Mouse (Mus musculus): Measurements from ENCODE around the gene I0C0044D17Rik. TPM values are rescaled to one million over a fixed set of nuclear protein-coding genes. Genes with fewer than 3 reads are reported as not detected.

The I0C0044D17Rik gene
- polyA plus RNA-seq, 1 experiment from 2014 or later = not detected

DNA sequence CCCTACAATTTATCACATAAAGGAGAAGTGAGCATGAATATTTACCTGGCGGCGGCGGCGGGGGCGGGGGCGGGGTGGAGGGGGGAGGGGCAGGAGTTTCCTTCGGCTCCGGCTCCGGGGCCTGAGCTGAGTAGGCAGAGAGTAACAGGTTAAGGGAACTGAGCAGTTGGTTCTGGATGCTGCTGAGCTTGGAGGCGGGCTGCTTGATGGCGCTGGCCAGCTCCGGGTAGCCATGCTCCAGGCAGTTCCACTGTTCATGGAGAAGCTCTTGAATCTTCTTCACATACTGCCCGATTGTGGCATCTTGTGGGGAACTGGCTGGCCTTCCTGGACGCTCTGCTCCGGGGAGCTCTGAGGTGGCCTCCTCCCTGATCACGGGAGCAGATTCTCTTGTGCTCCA is 45.4 kb downstream of the I0C0044D17Rik start:
- no peaks in the 10 kb centered on the region for H3K9me3 ChIP-seq (ENCODE audit: low read depth, low read length)
- H3K27me3 ChIP-seq (ENCODE audit: insufficient read depth, low read length) = no peaks in the 10 kb centered on the region
- H3K27ac ChIP-seq (ENCODE audit: low read depth) = no peak overlapping the region
- ATAC-seq (ENCODE audit: insufficient read depth) (peak; percentile 11), DNase-seq (no peak)
- H3K36me3 ChIP-seq (ENCODE audit: insufficient read depth) = peaks cover 31% of the 10 kb centered on the region
- 19% methylated on average over 16 of the region's 16 CpGs for WGBS
- peak overlapping the region; percentile 15; the same call in 1 of the 2 replicates for H3K4me2 ChIP-seq
- no peak for TF ChIP-seq CTCF (IDR thresholded peaks at IDR 0.05; ENCODE audit: low read depth)
- H3K4me3 ChIP-seq (ENCODE audit: low read depth, low read length) = no peak overlapping the region
- no peaks in the 10 kb centered on the region for H3K4me1 ChIP-seq (ENCODE audit: insufficient read depth)
- H3K9ac ChIP-seq = no peak overlapping the region

GRCm38 (mm10) chr4:98777464-98777863 is 46.2 kb downstream of the I0C0044D17Rik start:
- no peak overlapping the region for H3K4me3 ChIP-seq (ENCODE audit: low read depth, low read length)
- peak; percentile 59; the same call in 1 of the 2 replicates for ATAC-seq (ENCODE audit: insufficient read depth)
- H3K36me3 ChIP-seq (ENCODE audit: insufficient read depth) = peaks cover 38% of the 10 kb centered on the region
- H3K9me3 ChIP-seq (ENCODE audit: low read depth, low read length) = no peaks in the 10 kb centered on the region
- no peak overlapping the region for H3K4me2 ChIP-seq
- no peak overlapping the region for H3K27ac ChIP-seq (ENCODE audit: low read depth)
- no peak for TF ChIP-seq CTCF (IDR thresholded peaks at IDR 0.05; ENCODE audit: low read depth)
- no peaks in the 10 kb centered on the region for H3K27me3 ChIP-seq (ENCODE audit: insufficient read depth, low read length)
- H3K4me1 ChIP-seq (ENCODE audit: insufficient read depth) = no peaks in the 10 kb centered on the region
- DNase-seq = peak; percentile 74
- WGBS = 49% methylated on average over 6 of the region's 6 CpGs
- H3K9ac ChIP-seq = no peak overlapping the region

GRCm38 (mm10) chr4:98776721-98777427 is 46.8 kb downstream of the I0C0044D17Rik start:
- Histone ChIP-seq H3K9me3 (ENCODE audit: low read depth, low read length) (no peaks in the 10 kb centered on the region), H3K27ac (ENCODE audit: low read depth) (no peak overlapping the region), H3K4me3 (ENCODE audit: low read depth, low read length) (no peak overlapping the region), H3K36me3 (ENCODE audit: insufficient read depth) (peaks cover 38% of the 10 kb centered on the region), H3K9ac (no peak overlapping the region), H3K4me2 (no peak overlapping the region), H3K4me1 (ENCODE audit: insufficient read depth) (no peaks in the 10 kb centered on the region), H3K27me3 (ENCODE audit: insufficient read depth, low read length) (no peaks in the 10 kb centered on the region)
- WGBS = 83% methylated on average over 10 of the region's 10 CpGs
- ATAC-seq (ENCODE audit: insufficient read depth) (no peak), DNase-seq (no peak)
- no peak for TF ChIP-seq CTCF (IDR thresholded peaks at IDR 0.05; ENCODE audit: low read depth)

- Histone ChIP-seq H3K36me3 (ENCODE audit: insufficient read depth) (peaks cover 35% of the 10 kb centered on the region), H3K9me3 (ENCODE audit: low read depth, low read length) (no peaks in the 10 kb centered on the region), H3K4me2 (no peak overlapping the region), H3K4me3 (ENCODE audit: low read depth, low read length) (no peak overlapping the region), H3K27me3 (ENCODE audit: insufficient read depth, low read length) (no peaks in the 10 kb centered on the region), H3K27ac (ENCODE audit: low read depth) (no peak overlapping the region), H3K9ac (no peak overlapping the region), H3K4me1 (ENCODE audit: insufficient read depth) (no peaks in the 10 kb centered on the region)
- 85% methylated on average over 5 of the region's 5 CpGs for WGBS
- no peak for ATAC-seq (ENCODE audit: insufficient read depth)
- no peak for DNase-seq
- no peak for TF ChIP-seq CTCF (IDR thresholded peaks at IDR 0.05; ENCODE audit: low read depth)
These were observed 49.9 kb downstream of the I0C0044D17Rik start for GRCm38 (mm10) chr4:98773785-98774184.

Other genes with a start within 250 kb of the I0C0044D17Rik start
- 0.16 and 0.31 TPM in 2 replicates for gene L1td1, start 97.1 kb downstream of the I0C0044D17Rik start, polyA plus RNA-seq (2014; fragmentation: Nextera tagmentation; extraction: Ambion mirVana)
- gene Kank4, start 6.3 kb downstream of the I0C0044D17Rik start, polyA plus RNA-seq (2014; fragmentation: Nextera tagmentation; extraction: Ambion mirVana) = 5.9 and 6.7 TPM in 2 replicates
- gene Usp1, start 100.0 kb upstream of the I0C0044D17Rik start, polyA plus RNA-seq (2014; fragmentation: Nextera tagmentation; extraction: Ambion mirVana) = 130 and 133 TPM in 2 replicates
- gene Angptl3, start 207.1 kb upstream of the I0C0044D17Rik start, polyA plus RNA-seq (2014; fragmentation: Nextera tagmentation; extraction: Ambion mirVana) = 1.1 and 1.7 TPM in 2 replicates